Mouse (Mus musculus) embryonic stem cell, embryonic (primary cell): ENCODE results near the gene Atl1.

Experiments used
- CTCF ChIA-PET, 4 experiments: fragments of 300-600 bp in 2 of 4; fragments of 350-600 bp in 2 of 4; sonication (Branson Sonifier 250); formaldehyde crosslinking; loops; one replicate each; lab custom pipeline; 2022; ENCODE audit warnings: inconsistent platforms in 2 of 4; lab: Charles Lee
- POLR2A ChIA-PET, 4 experiments: fragments of 300-600 bp in 2 of 4; fragments of 350-600 bp in 2 of 4; sonication (Branson Sonifier 250); formaldehyde crosslinking; loops; one replicate each; lab custom pipeline; 2022; ENCODE audit warnings: antibody characterized with exemption in 4 of 4, inconsistent platforms in 1 of 4; lab: Charles Lee

Atl1 gene

GRCm38 (mm10) chr12:69966071-69966470 lies 73.7 kb downstream of the Atl1 start:
- CTCF ChIA-PET, result no interaction called here

GRCm38 (mm10) chr12:69967112-69967511 lies 74.7 kb downstream of the Atl1 start:
- CTCF ChIA-PET, result no interaction called here
- POLR2A ChIA-PET, result no interaction called here

More at GRCm38 (mm10) chr12:69966071-69966470, 73.7 kb downstream of the Atl1 start:
- POLR2A ChIA-PET, result no interaction called here

GRCm38 (mm10) chr12:69968154-69968553 lies 75.7 kb downstream of the Atl1 start:
- ChIA-PET CTCF (interaction anchor here in 1 of 4 experiments (0.6 kb wide), 1 partner anchor 115 kb away, joined by 3 read pairs; no protein-coding TSS in a partner anchor), POLR2A (interaction anchor here in 2 of 4 experiments (0.6 kb wide), 3 partner anchors 18 to 514 kb away, joined by 3 to 7 read pairs (median 5); no protein-coding TSS in a partner anchor)

- ChIA-PET CTCF (interaction anchor here in 2 of 4 experiments (0.7 to 0.9 kb wide), 2 partner anchors 12 to 222 kb away, joined by 3 read pairs; no protein-coding TSS in a partner anchor), POLR2A (interaction anchor here in 3 of 4 experiments (0.6 to 1.5 kb wide), 6 partner anchors 10 to 137 kb away, joined by 3 to 6 read pairs (median 4); no protein-coding TSS in a partner anchor)
Observed at GRCm38 (mm10) chr12:69973666-69974065, 81.3 kb downstream of the Atl1 start.

- CTCF ChIA-PET, result no interaction called here
- POLR2A ChIA-PET, result interaction anchor here in 2 of 4 experiments (1.1 to 1.8 kb wide), 3 partner anchors 9 to 14 kb away, joined by 3 to 6 read pairs (median 3); no protein-coding TSS in a partner anchor
Observed at GRCm38 (mm10) chr12:69976688-69977087, 84.3 kb downstream of the Atl1 start.

GRCm38 (mm10) chr12:69977376-69977998 lies 85.1 kb downstream of the Atl1 start:
- ChIA-PET CTCF (interaction anchor here in 2 of 4 experiments (0.6 to 0.7 kb wide), 2 partner anchors 67 to 363 kb away, joined by 3 read pairs; no protein-coding TSS in a partner anchor), POLR2A (interaction anchor here in 2 of 4 experiments (0.7 to 1.8 kb wide), 5 partner anchors 8 to 14 kb away, joined by 3 to 6 read pairs (median 3); partner anchors contain the start of gene Sav1 (in 1 of the 2))

- CTCF ChIA-PET, result interaction anchor here in 1 of 4 experiments (0.9 kb wide), 1 partner anchor 107 kb away, joined by 3 read pairs; no protein-coding TSS in a partner anchor
- POLR2A ChIA-PET, result interaction anchor here in 1 of 4 experiments (0.9 kb wide), 1 partner anchor 10 kb away, joined by 3 read pairs; no protein-coding TSS in a partner anchor
Observed at GRCm38 (mm10) chr12:69982874-69983273, 90.5 kb downstream of the Atl1 start.

- POLR2A ChIA-PET, result interaction anchor here in 3 of 4 experiments (0.7 to 1.6 kb wide), 8 partner anchors 8 to 374 kb away, joined by 3 to 7 read pairs (median 3); no protein-coding TSS in a partner anchor
- CTCF ChIA-PET, result interaction anchor here in 1 of 4 experiments (1.0 kb wide), 1 partner anchor 10 kb away, joined by 6 read pairs; no protein-coding TSS in a partner anchor
Observed at GRCm38 (mm10) chr12:69985546-69985945, 93.1 kb downstream of the Atl1 start.

GRCm38 (mm10) chr12:69986241-69986762 lies 93.9 kb downstream of the Atl1 start:
- ChIA-PET POLR2A (interaction anchor here in 3 of 4 experiments (0.6 to 1.2 kb wide), 8 partner anchors 9 to 373 kb away, joined by 3 to 7 read pairs (median 3); no protein-coding TSS in a partner anchor), CTCF (interaction anchor here in 1 of 4 experiments (1.0 kb wide), 1 partner anchor 11 kb away, joined by 6 read pairs; no protein-coding TSS in a partner anchor)

- ChIA-PET CTCF (interaction anchor here in 1 of 4 experiments (0.6 kb wide), 2 partner anchors 10 to 313 kb away, joined by 8 to 9 read pairs; no protein-coding TSS in a partner anchor), POLR2A (interaction anchor here in 3 of 4 experiments (0.6 to 1.0 kb wide), 7 partner anchors 8 to 466 kb away, joined by 3 to 6 read pairs (median 4); partner anchors contain the start of gene Tmx1 (in 1 of the 3))
Observed at GRCm38 (mm10) chr12:69986786-69987497, 94.5 kb downstream of the Atl1 start, which contains the start of gene Sav1. TSS of gene Sav1 (minus strand) at chr12:69987002.

- POLR2A ChIA-PET, result interaction anchor here in 1 of 4 experiments (0.6 kb wide), 1 partner anchor 103 kb away, joined by 3 read pairs; no protein-coding TSS in a partner anchor
- CTCF ChIA-PET, result interaction anchor here in 1 of 4 experiments (0.7 kb wide), 1 partner anchor 350 kb away, joined by 12 read pairs; no protein-coding TSS in a partner anchor
Observed at GRCm38 (mm10) chr12:69995382-69995781, 103.0 kb downstream of the Atl1 start.

- CTCF ChIA-PET, result no interaction called here
- POLR2A ChIA-PET, result interaction anchor here in 1 of 4 experiments (0.8 kb wide), 1 partner anchor 10 kb away, joined by 3 read pairs; no protein-coding TSS in a partner anchor
Observed at GRCm38 (mm10) chr12:69998186-69998983, 106.0 kb downstream of the Atl1 start.

GRCm38 (mm10) chr12:70005103-70005502 lies 112.7 kb downstream of the Atl1 start:
- ChIA-PET CTCF (no interaction called here), POLR2A (no interaction called here)

GRCm38 (mm10) chr12:70010356-70010755 lies 117.9 kb downstream of the Atl1 start:
- POLR2A ChIA-PET, result no interaction called here
- CTCF ChIA-PET, result no interaction called here

- CTCF ChIA-PET, result no interaction called here
- POLR2A ChIA-PET, result interaction anchor here in 1 of 4 experiments (1.1 kb wide), 1 partner anchor 13 kb away, joined by 3 read pairs; no protein-coding TSS in a partner anchor
Observed at GRCm38 (mm10) chr12:70011681-70012080, 119.3 kb downstream of the Atl1 start.

GRCm38 (mm10) chr12:70015936-70016335 lies 123.5 kb downstream of the Atl1 start:
- ChIA-PET CTCF (no interaction called here), POLR2A (no interaction called here)
